Mouse (Mus musculus) cerebral cortex, adult 2 months (tissue): Measurements from ENCODE around the gene Stat5b.

Experiments
- WGBS: fragments of 180-500 bp; shearing (Covaris S2); methylation state at CpG from one replicate; pipeline ENCODE4 v1.1.7; 2018; 5-methylcytosine and 5-hydroxymethylcytosine counted together

The Stat5b gene

GRCm38 (mm10) chr11:100767871-100768270, 82.7 kb downstream of the Stat5b start:
- 93% methylated on average over 5 of the region's 5 CpGs for WGBS

DNA sequence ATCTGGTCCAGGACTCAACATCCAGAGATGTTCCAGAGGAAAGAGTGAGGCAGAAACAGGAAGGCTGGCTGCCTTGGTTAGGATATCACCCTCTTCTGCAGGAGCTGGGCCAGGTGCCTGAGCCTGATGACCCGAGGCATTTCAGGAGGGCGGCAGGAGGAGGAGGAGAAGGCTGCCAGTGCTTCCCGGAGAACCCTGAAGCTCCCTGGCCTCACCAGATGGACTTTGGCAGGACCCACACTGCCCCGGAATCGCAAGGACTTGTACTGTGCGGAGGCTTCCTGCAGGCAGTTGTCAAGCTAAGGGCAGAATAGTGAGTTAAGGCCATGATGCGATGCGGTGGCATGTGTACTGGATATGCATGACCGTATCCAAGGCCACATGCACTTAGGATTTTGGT, 83.8 kb downstream of the Stat5b start:
- WGBS = 85% methylated on average over 9 of the region's 9 CpGs

DNA sequence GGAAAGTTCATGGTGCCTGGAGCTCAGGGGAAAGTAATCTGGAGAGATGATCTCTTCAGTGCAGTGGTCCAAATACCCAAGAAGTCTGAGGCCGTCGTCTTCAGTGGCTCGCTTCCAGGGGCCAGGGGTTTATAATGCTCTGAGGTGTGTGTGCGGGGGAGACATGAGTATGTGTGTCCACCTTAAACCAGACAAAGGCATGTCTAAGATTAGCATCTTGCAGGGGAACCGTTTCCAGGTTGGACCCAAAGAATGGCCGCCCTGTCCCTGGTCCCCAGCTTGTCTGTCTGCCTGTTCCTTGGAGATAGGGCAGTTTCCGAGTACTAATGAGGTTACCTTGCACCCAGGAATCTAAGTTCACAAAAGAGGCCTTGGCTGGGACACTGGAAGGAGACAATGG, 87.7 kb downstream of the Stat5b start, which contains the start of gene Hcrt:
TSS of gene Hcrt (minus strand) at position 101 of the 400 bp plus-strand sequence.
- 92% methylated on average over 7 of the region's 7 CpGs for WGBS

GRCm38 (mm10) chr11:100761547-100762045, 88.9 kb downstream of the Stat5b start:
- WGBS = under 1% methylated on average over 27 of the region's 27 CpGs

- 1% methylated on average over 51 of the region's 51 CpGs for WGBS
Observed at GRCm38 (mm10) chr11:100759611-100760233, 90.8 kb downstream of the Stat5b start, which contains the start of gene Kcnh4. Gene Kcnh4 (minus strand): TSS chr11:100759942.

DNA sequence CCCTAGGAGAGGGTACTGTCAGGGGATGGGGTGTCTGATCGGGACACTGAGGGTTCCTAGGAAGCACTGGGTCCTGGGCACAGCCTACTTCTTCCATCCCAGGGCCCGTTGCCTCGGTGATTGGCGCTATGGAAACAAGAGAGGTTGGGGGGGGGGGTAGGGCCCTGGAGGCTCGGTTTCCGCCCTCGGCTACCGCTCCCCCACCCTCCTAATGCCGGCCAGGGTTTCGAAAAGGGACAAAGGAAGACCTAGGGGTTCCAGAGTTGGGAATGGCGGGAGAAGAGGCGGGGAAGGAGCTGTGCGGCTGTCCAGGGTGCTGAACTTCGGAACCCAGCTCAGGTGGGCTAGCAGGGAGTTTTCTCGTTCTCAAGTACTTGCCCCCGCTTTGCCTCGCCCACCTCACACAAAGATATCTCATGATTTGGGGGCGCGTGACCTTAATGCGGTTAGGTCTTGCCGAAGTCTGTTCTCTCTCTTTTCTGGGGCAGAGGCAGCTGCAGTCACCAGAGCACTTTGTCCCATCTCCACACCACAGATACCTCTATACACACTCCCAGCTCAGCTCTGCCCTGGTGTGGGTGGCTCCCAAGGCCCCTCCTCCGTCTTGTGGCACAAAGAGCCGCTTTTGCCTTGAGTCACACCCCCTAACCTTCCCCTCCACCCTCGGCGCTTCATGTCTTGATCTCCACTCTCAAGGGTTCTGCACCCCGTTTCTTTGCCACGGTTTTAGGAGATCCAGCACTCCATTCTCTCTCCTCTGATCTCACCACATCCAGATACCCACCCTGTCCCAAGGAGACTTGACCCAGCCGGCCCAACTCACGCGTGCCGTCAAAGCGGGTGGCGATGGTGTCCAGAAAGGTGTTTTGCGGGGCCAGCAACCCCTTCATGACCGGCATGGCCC, 91.6 kb downstream of the Stat5b start:
- 4% methylated on average over 35 of the region's 35 CpGs for WGBS

- 87% methylated on average over 12 of the region's 12 CpGs for WGBS
Observed at GRCm38 (mm10) chr11:100757566-100757965, 93.0 kb downstream of the Stat5b start.

DNA sequence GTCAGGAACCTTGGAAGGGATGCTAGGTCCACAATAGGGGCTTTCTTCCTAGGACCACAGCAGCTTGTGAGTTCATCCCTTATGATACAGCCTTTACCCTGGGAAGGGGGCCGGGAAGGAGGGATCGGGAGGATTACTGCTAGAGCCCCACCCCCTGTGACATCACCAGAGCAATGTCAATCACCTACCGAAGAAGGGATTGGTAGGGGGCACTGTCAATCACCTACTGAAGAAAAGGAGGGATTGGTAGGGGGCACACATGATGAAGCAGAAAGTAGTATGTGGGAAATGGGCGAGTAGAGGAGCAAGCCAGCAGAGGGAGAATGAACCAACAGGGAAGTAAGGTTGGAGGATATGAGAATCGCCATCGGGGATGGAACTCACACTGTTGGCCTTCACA, 94.0 kb downstream of the Stat5b start:
- WGBS = 73% methylated on average over 6 of the region's 6 CpGs

- 37% methylated on average over 3 of the region's 3 CpGs for WGBS
Observed at GRCm38 (mm10) chr11:100754693-100755057, 95.8 kb downstream of the Stat5b start.

- 53% methylated on average over 12 of the region's 12 CpGs for WGBS
Observed at GRCm38 (mm10) chr11:100754021-100754692, 96.4 kb downstream of the Stat5b start.

DNA sequence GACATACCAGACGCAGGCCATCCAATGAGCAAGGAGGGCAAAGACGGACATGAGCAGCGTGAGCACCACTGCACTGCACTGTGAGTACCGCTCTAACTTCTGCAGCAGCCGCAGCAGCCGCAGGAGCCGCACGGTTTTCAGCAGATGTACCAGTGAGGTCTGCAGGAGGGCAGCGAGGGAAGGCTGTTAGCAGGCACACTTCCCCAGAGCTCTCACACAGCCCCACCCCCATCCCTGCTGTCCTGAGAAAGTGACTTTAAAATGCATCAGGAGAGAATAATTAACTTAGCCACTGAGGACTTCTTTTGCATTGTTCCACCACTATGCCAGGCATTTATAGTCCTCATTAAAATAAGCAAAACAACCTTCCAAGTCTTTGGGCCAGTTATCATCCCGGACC, 98.2 kb downstream of the Stat5b start:
- WGBS = 56% methylated on average over 10 of the region's 10 CpGs

DNA sequence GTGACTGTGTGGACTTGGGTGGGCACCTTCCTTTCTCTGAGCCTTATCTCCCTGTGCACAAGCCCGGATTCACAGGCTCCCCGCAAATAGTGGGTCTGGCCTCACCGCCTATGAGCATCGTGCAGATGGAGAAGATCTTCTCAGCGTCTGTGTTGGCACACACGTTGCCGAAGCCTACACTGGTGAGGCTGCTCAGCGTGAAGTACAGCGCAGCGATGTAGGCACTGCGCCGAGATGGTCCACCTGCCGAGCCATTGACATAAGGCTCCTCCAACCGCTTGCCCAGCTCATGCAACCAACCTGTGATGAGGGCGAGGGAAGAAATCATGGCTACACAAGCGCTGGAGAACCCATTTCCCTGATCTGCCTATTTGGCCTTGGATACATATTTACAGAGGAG, 100.4 kb downstream of the Stat5b start:
- WGBS = 76% methylated on average over 16 of the region's 16 CpGs

DNA sequence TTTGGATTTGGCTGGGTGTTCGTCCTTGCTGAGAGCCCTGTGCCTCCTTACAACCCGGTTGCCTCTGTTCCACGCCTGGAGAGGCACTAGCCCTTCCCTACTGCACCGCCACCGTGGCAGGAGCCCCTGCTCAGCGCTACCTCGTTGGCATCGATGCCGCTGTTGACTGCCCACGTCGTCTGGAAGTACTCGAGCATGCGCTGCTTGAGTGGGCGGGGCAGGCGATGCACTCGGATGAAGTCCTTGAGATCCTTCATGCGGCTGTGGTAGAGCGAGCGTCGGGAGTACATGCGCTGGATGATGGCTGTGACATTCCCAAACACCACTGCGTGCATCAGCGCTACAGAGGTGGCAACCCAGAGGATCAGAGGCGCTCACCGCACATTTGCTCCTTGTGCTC, 101.1 kb downstream of the Stat5b start:
- 41% methylated on average over 25 of the region's 25 CpGs for WGBS

DNA sequence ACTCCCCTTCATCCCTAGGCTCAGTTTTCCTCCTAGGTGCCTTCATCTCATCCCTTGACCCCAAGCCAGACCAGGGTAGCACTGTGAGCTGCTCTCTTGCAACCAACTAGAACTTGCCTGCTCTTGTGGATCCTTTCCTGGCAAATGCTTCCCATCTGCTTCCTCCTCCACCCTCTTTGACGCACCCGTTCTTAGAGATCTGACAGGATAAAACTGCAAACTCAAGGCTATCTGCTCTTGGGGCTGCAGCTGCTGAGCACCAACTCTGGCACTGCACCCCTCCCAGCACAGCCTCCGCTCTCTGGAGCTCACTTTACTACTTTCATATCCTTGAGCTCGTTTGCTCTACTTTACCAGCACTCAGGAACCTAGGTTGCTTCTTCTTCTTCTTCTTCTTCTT, 101.9 kb downstream of the Stat5b start:
- 38% methylated on average over 4 of the region's 4 CpGs for WGBS

DNA sequence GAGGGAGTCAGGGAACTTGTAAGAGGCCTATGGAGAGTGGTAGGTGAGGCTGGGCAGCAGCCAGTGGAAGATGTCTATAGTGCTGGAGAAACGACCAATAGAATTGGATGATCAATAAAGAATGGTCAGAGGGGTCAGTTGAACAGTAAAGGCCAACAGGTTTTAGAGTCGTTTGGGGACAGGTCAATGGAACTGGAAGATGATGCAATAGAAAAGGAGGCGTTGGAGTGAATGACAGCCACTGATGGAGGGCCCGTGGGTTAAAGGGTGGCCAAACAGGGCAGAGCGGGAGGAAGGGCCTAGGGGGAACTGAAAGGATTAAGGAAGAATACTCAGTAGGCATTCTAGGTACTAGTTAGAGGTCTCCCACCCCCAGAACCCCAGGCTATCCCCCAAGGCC, 103.4 kb downstream of the Stat5b start:
- 86% methylated on average over 5 of the region's 5 CpGs for WGBS

DNA sequence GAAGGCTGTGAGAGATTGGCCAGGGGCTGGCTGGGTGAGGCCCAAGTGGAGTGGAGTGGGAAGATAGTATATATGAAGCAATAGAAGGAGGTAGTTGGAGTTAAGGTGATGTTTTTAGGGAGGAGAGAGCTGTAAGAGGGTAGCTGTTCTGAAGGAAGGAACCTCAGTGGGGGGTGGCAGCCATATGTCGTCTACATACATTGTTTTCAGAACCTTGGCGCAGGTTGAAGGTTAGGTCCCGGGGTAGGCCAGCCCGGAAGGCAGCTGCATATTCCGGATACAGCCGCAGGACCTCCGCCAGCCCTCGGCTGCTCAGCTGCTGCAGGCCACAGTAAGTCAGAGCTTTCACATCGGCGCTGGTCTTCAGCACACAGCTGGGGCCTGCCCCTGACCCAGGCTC, 104.0 kb downstream of the Stat5b start:
- WGBS = 71% methylated on average over 10 of the region's 10 CpGs

DNA sequence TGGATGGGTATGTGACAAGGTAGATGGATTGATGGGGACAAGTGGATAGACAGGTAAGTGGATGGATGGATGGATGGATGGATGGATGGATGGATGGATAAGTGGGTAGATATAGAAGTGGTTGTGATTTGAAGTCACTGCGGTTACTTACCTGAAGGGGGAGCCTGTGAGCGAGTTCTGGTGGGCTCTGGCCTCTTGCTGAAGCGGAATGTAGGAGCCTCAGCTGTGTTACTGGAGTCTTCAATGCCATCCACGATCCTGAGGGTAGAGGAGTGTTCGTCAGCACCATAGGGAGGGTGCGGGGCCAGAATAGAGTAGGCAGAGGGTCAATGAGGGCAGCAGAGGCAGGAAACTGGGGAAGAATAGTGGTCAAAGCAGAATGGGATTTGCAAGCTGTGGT, 105.4 kb downstream of the Stat5b start:
- WGBS = 22% methylated on average over 6 of the region's 6 CpGs

- WGBS = 80% methylated on average over 6 of the region's 6 CpGs
Observed at GRCm38 (mm10) chr11:100741348-100741747, 109.2 kb downstream of the Stat5b start.

GRCm38 (mm10) chr11:100738749-100739148, 111.8 kb downstream of the Stat5b start:
- WGBS = 9% methylated on average over 5 of the region's 5 CpGs

- WGBS = 1% methylated on average over 39 of the region's 39 CpGs
Observed at GRCm38 (mm10) chr11:100738066-100738604, 112.4 kb downstream of the Stat5b start, which contains the start of gene Rab5c. Gene Rab5c (minus strand): TSS chr11:100738215.

GRCm38 (mm10) chr11:100737105-100737733, 113.3 kb downstream of the Stat5b start:
- WGBS = under 1% methylated on average over 13 of the region's 13 CpGs

GRCm38 (mm10) chr11:100736746-100737080, 113.8 kb downstream of the Stat5b start:
- WGBS = 71% methylated on average over 4 of the region's 4 CpGs
